ENCODE assay signal across 9 mouse cellular contexts in the genomic region with DNA sequence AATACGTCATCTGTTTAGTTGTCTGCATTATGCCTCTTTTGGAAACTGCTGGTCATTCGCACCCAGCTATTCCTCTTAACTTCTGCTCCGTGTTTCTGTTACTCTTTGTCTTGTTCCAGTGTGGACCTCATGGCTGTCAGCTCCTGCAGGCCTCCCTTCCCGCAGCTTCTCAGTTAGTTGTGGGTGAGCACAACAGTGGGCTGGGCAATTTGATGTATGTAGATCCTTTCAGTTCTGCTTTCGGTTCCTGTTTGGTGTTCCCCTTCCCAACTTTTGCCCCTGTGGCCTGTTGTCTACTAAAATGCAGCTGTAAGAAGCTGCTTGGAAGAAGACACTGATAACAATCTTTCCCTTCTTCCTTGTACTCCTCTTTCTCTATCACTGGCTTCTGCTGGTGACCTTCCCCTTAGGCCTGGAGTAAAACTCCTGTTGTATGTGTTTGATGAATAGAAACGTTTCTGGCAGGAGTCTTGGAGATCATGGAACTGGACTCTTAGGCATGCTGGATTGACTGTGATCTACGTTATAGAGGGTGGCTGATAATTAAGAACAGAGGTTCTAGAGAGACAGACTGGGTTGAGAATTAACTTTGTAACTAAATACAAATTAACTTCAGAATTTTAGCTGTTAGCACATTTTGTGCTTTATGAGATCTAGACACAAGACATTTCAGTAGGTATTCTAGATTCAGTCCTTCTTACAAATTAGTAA. TPM values are rescaled to one million over a fixed set of nuclear protein-coding genes. Genes with fewer than 3 reads are reported as not detected.
A peak's percentile ranks its signal among the peaks of the same experiment; 100 is the strongest.
DNase-seq lines count a peak whose midpoint lies in the region; ATAC-seq and TF ChIP-seq lines count a peak whose summit lies in the region.
"Had no signal": no experiment of that assay in that cellular context is flagged by ENCODE, and none has a peak within 500 bp of the region (broad histone marks: within the 10 kb centered on the region; RNA-seq: fewer than 3 reads in every experiment).

No protein-coding gene starts in this region.

- no peak for TF ChIP-seq EP300 in heart, postnatal 0 days (IDR thresholded peaks at IDR 0.05; ENCODE audit: low read depth)

- H3K9ac ChIP-seq in heart, postnatal 0 days (replicated peaks; ENCODE audit: low read depth, low read length): no peak overlapping the region
- H3K9ac ChIP-seq in lung, embryonic 16.5 days (ENCODE audit: low read length): no peak overlapping the region
- H3K9ac ChIP-seq in forebrain, embryonic 15.5 days (replicated peaks): no peak overlapping the region
- H3K9ac ChIP-seq: limb, embryonic 13.5 days had no signal

- no peak for TF ChIP-seq CTCF in heart, postnatal 0 days (IDR thresholded peaks at IDR 0.05; ENCODE audit: low read depth)

- no peaks in the 10 kb centered on the region for H3K36me3 ChIP-seq in heart, postnatal 0 days (replicated peaks; ENCODE audit: control insufficient read depth, insufficient read depth, low read length)
- no peaks in the 10 kb centered on the region for H3K36me3 ChIP-seq in lung, embryonic 16.5 days (ENCODE audit: control insufficient read depth, insufficient read depth, low read length)
- H3K36me3 ChIP-seq in forebrain, embryonic 15.5 days: no peaks in the 10 kb centered on the region
- H3K36me3 ChIP-seq: limb, embryonic 13.5 days had no signal

- no peaks in the 10 kb centered on the region for H3K9me3 ChIP-seq in heart, postnatal 0 days (replicated peaks; ENCODE audit: control insufficient read depth, low read length)
- no peaks in the 10 kb centered on the region for H3K9me3 ChIP-seq in lung, embryonic 16.5 days (ENCODE audit: control insufficient read depth, low read length)
- no peaks in the 10 kb centered on the region for H3K9me3 ChIP-seq in forebrain, embryonic 15.5 days
- H3K9me3 ChIP-seq: limb, embryonic 13.5 days had no signal

- H3K27me3 ChIP-seq in heart, postnatal 0 days (ENCODE audit: control insufficient read depth, insufficient read depth, low read length): no peaks in the 10 kb centered on the region
- H3K27me3 ChIP-seq in lung, embryonic 16.5 days (ENCODE audit: control insufficient read depth, insufficient read depth, low read depth, low read length): no peaks in the 10 kb centered on the region
- H3K27me3 ChIP-seq in forebrain, embryonic 15.5 days: no peaks in the 10 kb centered on the region
- H3K27me3 ChIP-seq: limb, embryonic 13.5 days had no signal

- 60% methylated on average over 7 of the region's 7 CpGs for WGBS in heart, postnatal 0 days
- WGBS in lung, embryonic 16.5 days: 70% methylated on average over 7 of the region's 7 CpGs
- 85% methylated on average over 7 of the region's 7 CpGs for WGBS in forebrain, embryonic 15.5 days

- H3K4me1 ChIP-seq in heart, postnatal 0 days (ENCODE audit: control insufficient read depth, insufficient read depth): 0 out of 2 replicates have a peak, but pooled peaks cover 9% of the 10 kb centered on the region
- H3K4me1 ChIP-seq in lung, embryonic 16.5 days (replicated peaks; ENCODE audit: control insufficient read depth, insufficient read depth, low read length): peaks cover 8% of the 10 kb centered on the region
- peaks cover 16% of the 10 kb centered on the region for H3K4me1 ChIP-seq in forebrain, embryonic 15.5 days

- 0 out of 2 replicates have a peak overlapping the region, but pooled peaks have one; percentile 9 for H3K4me2 ChIP-seq in heart, postnatal 0 days (ENCODE audit: low read depth, low read length)
- H3K4me2 ChIP-seq in lung, embryonic 16.5 days (ENCODE audit: low read depth, low read length): peak overlapping the region; percentile 20
- no peak overlapping the region for H3K4me2 ChIP-seq in forebrain, embryonic 15.5 days (replicated peaks)
- H3K4me2 ChIP-seq: limb, embryonic 13.5 days had no signal

- no peak overlapping the region for H3K27ac ChIP-seq in heart, postnatal 0 days (ENCODE audit: low read depth)
- H3K27ac ChIP-seq in lung, embryonic 16.5 days (ENCODE audit: low read length): no peak overlapping the region
- no peak overlapping the region for H3K27ac ChIP-seq in forebrain, embryonic 15.5 days (replicated peaks)
- H3K27ac ChIP-seq: limb, embryonic 13.5 days had no signal

- ATAC-seq in heart, postnatal 0 days (ENCODE audit: insufficient read depth, low read depth): no peak
- ATAC-seq in lung, embryonic 16.5 days (ENCODE audit: low read depth): no peak
- no peak for ATAC-seq in forebrain, embryonic 15.5 days (replicated peaks)

- H3K4me3 ChIP-seq in heart, postnatal 0 days (ENCODE audit: low read depth, low read length): no peak overlapping the region
- no peak overlapping the region for H3K4me3 ChIP-seq in lung, embryonic 16.5 days (ENCODE audit: low read length)
- H3K4me3 ChIP-seq in forebrain, embryonic 15.5 days: no peak overlapping the region
- H3K4me3 ChIP-seq: limb, embryonic 13.5 days had no signal

- DNase-seq in layer of hippocampus, adult 11-12 months (ENCODE audit: low spot score): peak; percentile 30
- no peak for DNase-seq in layer of hippocampus, postnatal 25 days (ENCODE audit: extremely low spot score in 1 of 2, low spot score in 1 of 2)
- DNase-seq in heart, postnatal 0 days (ENCODE audit: low spot score): no peak
- DNase-seq in spleen, postnatal 36 days (ENCODE audit: low spot score in 2 of 2): peak; percentile 69 to 71
- no peak for DNase-seq in urinary bladder, postnatal 14 days (ENCODE audit: low spot score)
- DNase-seq: adrenal gland, postnatal 25 days had no signal

RNA-seq across cellular contexts. Expression of a gene that starts 4.5 kb away (rescaled TPM):
- 1 to 10 TPM; 7.3 to 9.8 TPM for total RNA-seq in layer of hippocampus, postnatal 25 days (2021)
- total RNA-seq in heart, postnatal 0 days (2014; rRNA removed; ENCODE audit: low replicate concordance): 33.7 and 44.8 TPM in 2 replicates
- 18.3 and 18.6 TPM in 2 replicates for polyA plus RNA-seq in heart, postnatal 0 days (2015; fragmentation: Nextera tagmentation; extraction: Ambion mirVana)
- 42.5 and 43.1 TPM in 2 replicates for polyA plus RNA-seq in lung, embryonic 16.5 days (2015; fragmentation: Nextera tagmentation; extraction: Ambion mirVana)
- 16.6 and 17.4 TPM in 2 replicates for polyA plus RNA-seq in forebrain, embryonic 15.5 days (2015; fragmentation: Nextera tagmentation; extraction: Ambion mirVana)

RNA-seq across cellular contexts. Expression of a gene that starts 4.7 kb away (rescaled TPM):
- under 1 TPM; 0.57 to 0.73 TPM for total RNA-seq in layer of hippocampus, postnatal 25 days (2021)
- 3.5 and 7.5 TPM in 2 replicates for total RNA-seq in heart, postnatal 0 days (2014; rRNA removed; ENCODE audit: low replicate concordance)
- polyA plus RNA-seq in heart, postnatal 0 days (2015; fragmentation: Nextera tagmentation; extraction: Ambion mirVana): 3.1 and 3.4 TPM in 2 replicates
- polyA plus RNA-seq in lung, embryonic 16.5 days (2015; fragmentation: Nextera tagmentation; extraction: Ambion mirVana): 13.9 and 15.1 TPM in 2 replicates
- 7.5 and 9.3 TPM in 2 replicates for polyA plus RNA-seq in forebrain, embryonic 15.5 days (2015; fragmentation: Nextera tagmentation; extraction: Ambion mirVana)

Comparison
In these comparisons a context has a peak if more than half of its experiments do, and no peak if none do; other contexts are left out.
1. DNase-seq: peak in layer of hippocampus, adult 11-12 months (single experiment) and spleen, postnatal 36 days (2 of 2); none in layer of hippocampus, postnatal 25 days (0 of 2), heart, postnatal 0 days (single experiment) and urinary bladder, postnatal 14 days (single experiment).